Mouse (Mus musculus) gonadal fat pad, adult 2 months (tissue): ENCODE data around the gene Uri1. TPM values are rescaled to one million over a fixed set of nuclear protein-coding genes. Genes with fewer than 3 reads are reported as not detected.

Source experiments
- DNase-seq: peaks from one replicate; pipeline ENCODE4 v3.0.0-alpha.2; 2012; ENCODE audit warnings: low read depth
- polyA plus RNA-seq: library from polyadenylated mRNA; depleted of rRNA; stranded (reverse); fragments of >200 nt; gene quantifications from 2 replicates; pipeline ENCODE4 v1.2.3, GENCODE M21; 2012; rRNA removed

Gene Uri1
- 13.4 and 16.0 TPM in 2 replicates for polyA plus RNA-seq

GRCm38 (mm10) chr7:38023451-38023850 lies at the start of gene Uri1:
TSS of gene Uri1 (minus strand) at chr7:38023551.
- DNase-seq: no peak

- no peak for DNase-seq
These were observed 47.7 kb upstream of the Uri1 start for GRCm38 (mm10) chr7:38071065-38071464.

- no peak for DNase-seq
These were observed 47.3 kb upstream of the Uri1 start for GRCm38 (mm10) chr7:38070663-38071062.

- no peak for DNase-seq
These were observed 41.1 kb upstream of the Uri1 start for GRCm38 (mm10) chr7:38064431-38064830.

- DNase-seq: no peak
These were observed 38.0 kb upstream of the Uri1 start for GRCm38 (mm10) chr7:38061060-38061970.

- DNase-seq: no peak
These were observed 36.4 kb upstream of the Uri1 start for GRCm38 (mm10) chr7:38059636-38060330.

- no peak for DNase-seq
These were observed 35.7 kb upstream of the Uri1 start for GRCm38 (mm10) chr7:38059096-38059495.

- no peak for DNase-seq
These were observed 32.6 kb upstream of the Uri1 start for GRCm38 (mm10) chr7:38055996-38056395.

- DNase-seq: no peak
These were observed 30.9 kb upstream of the Uri1 start for GRCm38 (mm10) chr7:38054246-38054645.

GRCm38 (mm10) chr7:38047229-38047628 lies 23.9 kb upstream of the Uri1 start:
- no peak for DNase-seq

GRCm38 (mm10) chr7:38041244-38041643 lies 17.9 kb upstream of the Uri1 start:
- no peak for DNase-seq

- no peak for DNase-seq
These were observed 14.2 kb upstream of the Uri1 start for GRCm38 (mm10) chr7:38037586-38037985.

- DNase-seq: no peak
These were observed 7.8 kb upstream of the Uri1 start for GRCm38 (mm10) chr7:38031183-38031582.

GRCm38 (mm10) chr7:38030606-38031005 lies 7.3 kb upstream of the Uri1 start:
- DNase-seq: no peak

- DNase-seq: no peak
These were observed 6.6 kb upstream of the Uri1 start for GRCm38 (mm10) chr7:38029986-38030385.

- DNase-seq: no peak
These were observed 5.7 kb upstream of the Uri1 start for GRCm38 (mm10) chr7:38029083-38029482.

GRCm38 (mm10) chr7:38027940-38028600 lies 4.7 kb upstream of the Uri1 start:
- no peak for DNase-seq

- DNase-seq: no peak
These were observed 1.5 kb upstream of the Uri1 start for GRCm38 (mm10) chr7:38024839-38025238.

GRCm38 (mm10) chr7:38019770-38020169 lies 3.6 kb downstream of the Uri1 start:
- no peak for DNase-seq

- DNase-seq: no peak
These were observed 4.0 kb downstream of the Uri1 start for GRCm38 (mm10) chr7:38019369-38019749.

GRCm38 (mm10) chr7:38018416-38019368 lies 4.7 kb downstream of the Uri1 start:
- DNase-seq: no peak
